Mouse (Mus musculus) c-Kit-positive CD71-negative TER-119-negative erythroid progenitor cells, embryonic 14.5 days (primary cell): ENCODE data around the gene Lrp10.

Experiments
- DNase-seq: peaks from one replicate; pipeline ENCODE4 v3.0.0-alpha.2; 2013; ENCODE audit warnings: low read depth

Gene Lrp10

DNA sequence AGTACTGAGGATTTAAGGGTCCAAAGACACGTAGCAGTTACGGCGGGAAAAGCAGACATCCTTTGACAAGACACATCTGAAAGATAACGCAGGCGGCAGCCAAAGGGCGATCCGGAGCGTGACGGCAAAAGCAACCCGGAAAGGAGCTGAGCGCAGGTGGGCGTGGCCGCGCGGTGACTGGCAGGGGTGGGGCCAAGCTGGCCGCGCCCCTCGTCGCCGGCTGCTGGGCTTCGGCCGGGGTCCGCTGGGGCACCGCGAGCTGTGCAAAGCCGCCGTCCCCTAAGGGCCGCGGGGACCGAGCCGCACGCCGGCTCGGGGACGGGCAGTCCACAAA, at the start of gene Lrp10:
Lrp10 (plus strand) TSS at position 179 of the 334 bp plus-strand sequence.
- peak; percentile 76 for DNase-seq

DNA sequence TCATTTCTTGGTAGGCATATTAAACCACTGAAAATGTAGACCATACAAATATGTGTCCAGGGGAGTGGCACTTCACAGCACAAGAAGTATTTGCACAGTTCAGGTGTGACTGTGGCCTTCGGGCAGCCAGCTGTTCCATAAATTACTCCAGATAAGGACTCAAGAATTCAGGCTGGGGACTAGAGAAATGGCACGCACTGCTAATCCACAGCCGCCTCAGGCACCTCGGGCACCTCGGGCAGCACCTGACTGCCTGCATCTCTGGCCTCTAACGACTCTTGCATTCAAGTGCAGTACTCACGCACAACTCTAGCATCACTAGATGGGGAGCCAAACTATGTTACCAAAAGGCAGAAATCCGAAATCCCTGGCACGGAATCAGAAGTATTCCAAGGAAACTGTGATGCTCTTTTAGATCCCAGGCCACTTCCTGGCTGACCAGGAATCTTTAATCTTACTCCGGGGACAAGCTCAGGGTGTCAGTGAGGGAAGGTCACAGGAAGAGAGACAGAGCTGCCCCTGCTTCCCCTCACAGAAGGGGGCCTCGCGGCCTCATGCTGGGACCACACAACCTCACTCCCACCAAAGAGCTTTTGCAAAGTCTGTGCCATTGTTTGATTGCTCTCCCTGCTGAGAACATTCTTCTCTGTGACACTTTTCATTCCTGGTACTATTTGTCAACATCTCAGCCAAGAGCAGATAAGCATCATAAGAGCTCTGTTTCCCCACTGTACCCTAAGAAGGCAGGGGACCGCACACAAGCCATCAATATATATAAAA, 48.5 kb upstream of the Lrp10 start:
- DNase-seq = no peak

DNA sequence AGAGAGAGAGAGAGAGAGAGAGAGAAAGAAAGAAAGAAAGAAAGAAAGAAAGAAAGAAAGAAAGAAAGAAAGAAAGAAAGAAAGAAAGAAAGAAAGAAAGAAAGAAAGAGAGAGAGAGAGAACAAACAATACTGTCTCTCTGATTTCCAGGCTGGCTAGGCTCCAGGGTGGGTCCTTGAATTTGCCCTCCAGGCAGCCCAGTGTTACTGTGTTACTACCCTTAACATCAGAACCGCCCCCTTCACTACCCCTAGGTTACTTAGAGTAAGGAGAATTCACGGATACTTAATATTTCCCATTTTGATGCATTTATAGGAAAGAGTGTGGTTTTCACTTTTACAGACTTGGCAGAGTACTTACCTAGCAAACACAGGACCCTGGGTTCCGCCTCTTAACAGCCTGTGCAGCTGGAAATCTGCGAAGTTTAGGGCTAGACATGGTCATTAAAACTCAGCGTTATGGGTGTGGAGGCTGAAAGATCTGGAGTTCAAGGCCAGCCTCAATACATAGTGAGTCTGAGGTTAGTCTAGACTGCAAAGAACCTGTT, 47.6 kb upstream of the Lrp10 start:
- DNase-seq = no peak

DNA sequence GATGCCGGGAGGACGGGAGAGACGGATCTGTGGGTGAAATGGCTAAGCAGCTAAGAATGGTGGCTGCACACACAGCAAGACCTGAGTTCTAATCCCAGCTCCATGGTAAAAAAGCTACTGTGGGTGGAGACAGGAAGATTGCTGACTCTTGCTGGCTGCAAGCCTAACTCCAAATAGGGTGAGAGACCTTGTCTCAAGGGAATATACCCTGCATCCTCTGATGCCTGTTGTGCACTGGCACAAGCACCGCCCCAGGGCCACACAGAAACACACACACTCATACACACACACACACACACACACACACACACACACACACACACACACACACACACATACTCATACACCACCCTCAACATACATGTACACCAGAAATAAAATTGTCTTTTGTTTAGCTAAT, 47.1 kb upstream of the Lrp10 start:
- no peak for DNase-seq

DNA sequence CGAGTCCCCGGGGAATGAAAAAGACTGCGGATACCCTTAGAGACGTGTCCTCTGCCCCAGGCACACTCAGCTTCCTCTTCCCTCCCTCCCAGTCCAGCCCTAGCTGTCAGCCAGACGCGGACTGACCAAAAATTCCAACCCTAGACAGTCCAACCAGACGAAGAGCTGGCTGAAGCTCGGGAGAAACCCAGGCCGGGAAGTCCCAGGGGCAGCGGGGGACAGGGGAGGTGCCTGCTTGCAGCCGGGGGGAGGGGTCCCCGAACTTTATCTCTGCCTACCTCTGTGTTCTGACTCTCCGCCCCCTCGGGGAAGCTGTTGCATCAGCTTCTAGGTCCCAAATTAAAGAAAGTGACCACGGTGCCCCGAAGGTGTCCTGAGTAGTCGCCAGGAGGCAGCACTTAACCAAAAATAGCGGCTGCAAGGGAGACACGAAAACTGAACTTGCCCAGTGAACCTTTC, 46.3 kb upstream of the Lrp10 start, which contains the start of gene Slc7a7:
Slc7a7 (minus strand) TSS at position 158 of the 459 bp plus-strand sequence.
- peak; percentile 70 for DNase-seq

DNA sequence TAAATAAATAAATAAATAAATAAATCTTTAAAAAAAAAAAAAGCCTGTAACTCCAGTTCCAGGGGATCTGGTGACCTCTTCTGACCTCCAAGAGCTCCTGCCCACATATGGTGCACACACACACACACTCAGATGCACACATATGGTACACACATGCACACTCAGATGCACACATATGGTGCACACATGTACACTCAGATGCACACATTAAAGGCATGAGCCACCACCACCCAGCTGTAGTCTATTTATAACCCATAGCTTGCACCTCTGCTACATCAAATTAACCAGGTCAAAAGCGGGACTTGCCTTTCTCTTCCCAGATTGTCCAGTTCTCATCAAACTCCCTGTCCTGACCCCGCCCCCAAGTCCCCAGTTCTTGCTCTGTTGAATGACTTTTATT, 42.9 kb upstream of the Lrp10 start:
- DNase-seq = no peak

DNA sequence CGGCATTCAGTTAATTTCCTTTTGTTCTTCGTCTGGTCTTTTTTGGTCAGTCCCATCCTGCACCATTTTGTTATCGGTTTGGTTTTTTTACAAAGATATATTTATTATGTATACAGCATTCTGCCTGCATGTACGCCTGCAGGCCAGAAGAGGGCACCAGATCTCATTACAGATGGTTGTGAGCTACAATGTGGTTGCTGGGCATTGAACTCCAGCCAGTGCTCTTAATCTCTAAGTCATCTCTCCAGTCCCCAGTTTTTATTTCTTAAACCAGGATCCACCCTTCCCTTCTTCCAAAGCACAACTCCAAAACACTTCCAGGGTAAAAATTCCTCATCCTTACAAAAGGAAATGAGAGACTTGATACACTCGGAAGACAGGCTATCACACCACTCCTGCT, 40.5 kb upstream of the Lrp10 start:
- DNase-seq = no peak

DNA sequence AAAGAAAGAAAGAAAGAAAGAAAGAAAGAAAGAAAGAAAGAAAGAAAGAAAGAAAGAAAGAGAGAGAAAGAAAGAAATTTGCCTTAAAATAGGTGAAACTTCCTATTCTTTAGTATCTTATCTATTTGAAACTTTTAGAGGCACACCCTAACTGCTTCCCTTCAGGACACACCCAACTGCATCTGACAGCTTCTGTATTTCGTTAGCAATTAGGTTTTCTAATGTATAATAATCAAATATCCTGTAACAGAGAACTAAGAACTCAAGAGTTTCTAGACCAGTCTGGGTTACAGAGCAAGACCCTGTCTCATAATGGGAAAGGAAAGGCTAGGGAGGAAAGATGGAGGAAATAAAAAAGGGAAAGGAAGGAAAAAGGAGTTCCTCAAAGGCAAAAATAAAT, 39.3 kb upstream of the Lrp10 start:
- DNase-seq = no peak

DNA sequence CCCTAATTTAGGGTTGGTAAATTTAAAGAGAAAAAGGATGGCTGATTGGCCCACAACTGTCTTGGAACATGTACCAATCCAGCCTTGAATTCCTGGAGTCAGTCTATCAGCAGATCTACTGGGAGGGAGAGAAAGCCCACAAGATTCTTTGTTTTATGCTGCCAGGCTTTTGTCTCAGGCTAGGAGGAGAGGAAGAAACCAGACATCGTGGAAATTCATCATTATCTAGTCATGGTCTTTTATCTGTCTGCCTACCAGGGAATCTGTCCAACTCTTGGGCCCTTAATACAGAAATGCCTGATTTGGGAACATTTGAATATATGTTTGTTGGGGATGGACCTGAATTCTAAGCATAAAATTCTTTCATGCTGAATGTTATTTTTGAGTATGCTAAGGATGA, 38.4 kb upstream of the Lrp10 start:
- no peak for DNase-seq

DNA sequence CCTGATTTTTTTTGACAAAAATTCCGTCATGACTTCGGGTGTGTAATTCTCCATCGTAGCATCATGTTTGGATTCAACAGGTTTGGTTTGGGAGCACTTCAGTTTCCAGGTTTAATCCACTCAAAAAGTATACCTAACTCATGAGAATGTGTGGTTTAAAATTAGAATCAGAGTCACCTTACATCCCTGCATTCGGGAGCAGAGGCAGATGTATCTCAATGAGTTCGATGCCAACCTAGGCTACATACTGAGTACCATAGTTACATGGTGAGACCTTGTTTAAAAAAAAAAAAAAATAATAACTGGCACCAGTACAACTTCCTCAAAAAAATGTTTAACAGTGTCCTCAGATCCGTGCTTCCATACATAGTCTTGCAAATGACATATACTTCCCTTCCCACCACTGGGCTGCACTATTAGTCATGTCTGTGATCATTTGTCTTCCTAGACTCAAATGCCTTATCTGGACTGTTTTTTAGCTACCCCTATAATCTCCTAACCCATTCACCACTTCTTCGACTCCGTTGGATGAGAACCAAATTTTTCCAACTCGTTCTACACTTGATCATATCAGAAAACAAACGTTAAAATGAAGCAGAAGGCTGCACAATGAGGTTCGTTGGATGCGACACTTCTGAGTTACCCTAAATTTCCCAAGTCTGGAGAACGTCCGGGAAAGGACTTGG, 37.8 kb upstream of the Lrp10 start:
- no peak for DNase-seq

DNA sequence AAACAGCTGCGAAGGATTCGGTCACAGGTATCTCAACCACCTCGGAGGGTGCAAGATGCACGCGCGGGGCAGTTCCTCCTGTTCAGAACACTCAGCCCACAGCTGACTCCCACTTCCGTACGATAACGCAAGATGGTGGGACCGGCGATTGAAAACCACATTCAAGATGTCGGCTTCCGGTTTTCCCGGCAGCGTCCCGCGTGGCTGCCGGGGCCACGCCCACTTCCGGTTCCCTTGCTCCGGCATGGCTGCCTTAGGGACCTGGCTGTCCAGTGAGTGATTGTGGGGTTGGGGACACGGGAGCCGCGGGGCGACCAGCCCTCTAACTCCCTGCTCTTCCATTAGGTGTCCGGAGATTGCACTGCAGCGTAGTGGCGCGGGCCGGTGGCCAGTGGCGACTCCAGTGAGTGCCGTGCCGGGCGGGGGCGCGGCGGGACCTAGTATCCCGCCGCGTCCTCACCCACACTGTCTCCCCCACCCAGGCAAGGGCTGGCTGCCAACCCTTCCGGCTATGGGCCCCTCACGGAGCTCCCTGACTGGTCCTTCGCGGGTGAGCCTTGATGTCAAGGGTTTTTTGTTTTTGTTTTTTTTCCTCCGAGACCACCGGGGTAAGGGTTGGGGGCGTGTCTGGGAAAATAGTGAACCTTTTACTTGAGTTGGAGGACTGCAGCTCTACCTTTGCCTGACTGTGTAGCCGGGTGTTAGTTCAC, 37.1 kb upstream of the Lrp10 start, which contains the start of gene Mrpl52:
Mrpl52 (plus strand) TSS at position 221 of the 710 bp plus-strand sequence.
- no peak for DNase-seq

DNA sequence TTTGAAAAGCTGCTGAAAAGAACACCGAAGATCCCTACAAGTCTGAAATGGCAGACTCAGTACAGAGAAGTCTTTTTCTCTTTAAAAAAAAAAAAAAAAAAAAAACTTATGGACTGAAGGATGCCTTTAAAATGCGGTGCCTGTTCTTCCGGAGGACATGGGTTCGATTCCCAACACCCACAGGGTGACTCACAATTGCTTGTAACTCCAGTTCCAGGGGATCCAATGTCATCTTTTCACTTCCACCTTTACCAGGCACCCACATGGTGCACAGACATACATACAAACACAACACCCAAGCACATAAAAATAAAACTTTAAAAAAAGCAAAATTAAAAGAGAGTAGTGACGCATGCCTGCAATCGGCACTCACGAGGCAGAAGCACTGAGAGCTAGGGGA, 36.2 kb upstream of the Lrp10 start:
- no peak for DNase-seq

DNA sequence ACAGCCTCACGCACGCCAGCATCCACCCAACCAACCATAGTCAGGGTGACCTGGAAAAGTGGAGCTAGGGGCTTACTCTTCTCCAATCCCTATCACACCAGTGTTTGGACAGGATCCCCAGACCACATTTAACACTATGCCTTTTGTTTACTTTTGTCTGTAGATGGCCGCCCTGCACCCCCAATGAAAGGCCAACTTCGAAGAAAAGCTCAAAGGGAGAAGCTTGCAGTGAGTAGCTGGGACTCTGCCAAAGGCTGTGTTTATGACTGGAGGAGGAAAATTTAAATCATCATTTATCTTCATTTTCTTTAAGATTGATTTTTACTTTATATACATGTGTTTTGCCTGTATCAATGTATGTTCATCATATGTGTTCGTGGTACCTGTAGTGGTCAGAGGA, 35.5 kb upstream of the Lrp10 start:
- no peak for DNase-seq

DNA sequence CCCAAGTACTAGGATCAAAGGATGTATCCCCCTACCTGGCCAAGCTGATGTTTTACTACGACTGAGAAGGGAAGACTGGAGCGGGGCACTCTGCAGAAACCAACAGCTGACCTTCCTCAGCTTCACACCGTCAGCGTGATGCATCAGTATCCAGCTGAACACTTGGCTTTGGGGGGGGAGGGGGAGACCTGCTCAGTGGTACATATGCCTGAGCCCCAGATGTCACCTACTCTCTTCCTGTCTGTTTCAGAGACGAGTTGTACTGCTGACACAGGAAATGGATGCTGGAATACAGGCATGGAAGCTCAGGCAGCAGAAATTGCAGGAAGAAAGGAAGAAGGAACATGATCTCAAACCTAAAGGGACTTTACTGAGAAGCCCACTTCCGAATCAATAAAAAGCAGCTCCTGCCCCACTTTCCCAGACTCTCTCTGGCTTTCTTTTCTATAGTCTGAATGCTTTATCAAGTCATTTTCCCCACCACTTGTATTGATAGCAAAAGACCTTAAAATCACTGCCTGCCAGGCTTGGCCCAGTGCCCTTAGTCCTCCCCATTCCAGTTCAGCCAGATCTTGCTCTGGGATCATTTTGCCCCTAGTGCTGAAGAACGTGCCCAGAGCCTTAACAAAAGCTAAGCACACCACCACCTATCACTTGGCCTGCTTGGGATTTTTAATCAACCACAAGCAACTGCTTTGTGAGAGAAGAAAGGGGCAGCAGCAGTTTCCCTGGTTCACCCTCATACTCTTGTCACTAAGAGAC, 34.4 kb upstream of the Lrp10 start:
- no peak for DNase-seq

DNA sequence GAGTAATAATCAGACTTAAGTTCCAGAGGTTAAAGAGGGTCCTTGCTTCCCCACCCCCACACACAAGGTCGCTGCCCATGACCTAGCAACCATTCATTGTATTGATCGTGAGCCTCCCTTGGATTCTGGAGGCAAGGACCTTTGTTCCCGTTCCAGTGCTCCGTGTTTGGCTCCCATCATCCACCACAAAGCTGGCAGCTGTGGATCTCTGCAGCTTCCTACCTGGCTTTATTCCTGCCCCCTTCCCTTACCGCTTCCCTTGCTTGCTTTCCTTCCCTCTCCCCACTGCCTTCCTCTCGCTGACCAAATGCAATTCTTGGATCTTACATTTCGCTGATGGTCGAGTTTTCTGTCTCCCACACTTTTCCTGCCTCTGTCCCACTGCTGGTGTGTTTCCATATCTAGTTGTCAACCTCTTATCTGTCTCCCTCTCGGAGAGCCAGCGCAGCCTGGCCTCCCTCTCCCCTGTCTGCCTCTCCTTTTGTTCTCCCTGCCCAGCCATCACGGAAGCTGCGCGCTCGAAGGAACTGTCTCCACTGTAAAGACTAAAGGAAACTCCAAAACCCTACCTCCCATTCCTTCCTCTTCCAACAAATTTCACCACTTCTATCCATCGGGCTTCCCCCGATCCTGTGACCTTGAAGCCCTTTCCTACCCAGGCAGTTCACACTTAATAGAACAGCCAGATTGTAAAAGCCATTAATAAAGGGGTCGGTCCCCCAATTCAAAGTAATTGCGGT, 33.4 kb upstream of the Lrp10 start:
- DNase-seq = no peak

DNA sequence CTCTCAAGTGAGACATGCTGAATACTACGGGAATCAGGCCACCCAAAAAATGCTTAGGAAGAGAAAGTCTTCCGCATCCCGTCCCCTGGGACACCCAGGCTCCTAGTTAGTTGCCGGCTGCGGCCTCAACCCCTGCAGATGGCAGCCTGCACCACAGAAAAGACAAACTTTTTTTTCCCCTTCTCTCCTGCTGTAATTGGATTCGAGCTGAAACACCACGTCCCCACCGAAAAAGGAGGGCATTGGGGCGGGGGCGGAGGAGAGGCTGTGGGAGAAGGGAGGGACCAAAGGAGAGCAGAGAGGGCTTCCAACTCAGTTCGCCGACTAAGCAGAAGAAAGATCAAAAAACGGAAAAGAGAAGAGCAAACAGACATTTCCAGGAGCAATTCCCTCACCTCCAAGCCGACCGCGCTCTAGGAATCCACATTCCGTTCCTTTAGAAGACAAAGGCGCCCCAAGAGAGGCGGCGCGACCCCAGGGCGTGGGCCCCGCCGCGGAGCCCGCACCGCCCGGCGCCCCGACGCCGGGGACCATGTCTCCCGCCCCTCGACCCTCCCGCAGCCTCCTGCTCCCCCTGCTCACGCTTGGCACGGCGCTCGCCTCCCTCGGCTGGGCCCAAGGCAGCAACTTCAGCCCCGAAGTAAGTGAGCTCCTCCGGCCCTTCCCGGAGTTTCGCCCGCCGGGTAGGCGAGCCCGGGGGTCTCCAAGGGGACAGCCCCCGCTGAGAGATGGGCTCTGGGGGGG, 32.4 kb upstream of the Lrp10 start, which contains the start of gene Mmp14:
Mmp14 (plus strand) TSS at position 279 of the 744 bp plus-strand sequence.
- DNase-seq = no peak

DNA sequence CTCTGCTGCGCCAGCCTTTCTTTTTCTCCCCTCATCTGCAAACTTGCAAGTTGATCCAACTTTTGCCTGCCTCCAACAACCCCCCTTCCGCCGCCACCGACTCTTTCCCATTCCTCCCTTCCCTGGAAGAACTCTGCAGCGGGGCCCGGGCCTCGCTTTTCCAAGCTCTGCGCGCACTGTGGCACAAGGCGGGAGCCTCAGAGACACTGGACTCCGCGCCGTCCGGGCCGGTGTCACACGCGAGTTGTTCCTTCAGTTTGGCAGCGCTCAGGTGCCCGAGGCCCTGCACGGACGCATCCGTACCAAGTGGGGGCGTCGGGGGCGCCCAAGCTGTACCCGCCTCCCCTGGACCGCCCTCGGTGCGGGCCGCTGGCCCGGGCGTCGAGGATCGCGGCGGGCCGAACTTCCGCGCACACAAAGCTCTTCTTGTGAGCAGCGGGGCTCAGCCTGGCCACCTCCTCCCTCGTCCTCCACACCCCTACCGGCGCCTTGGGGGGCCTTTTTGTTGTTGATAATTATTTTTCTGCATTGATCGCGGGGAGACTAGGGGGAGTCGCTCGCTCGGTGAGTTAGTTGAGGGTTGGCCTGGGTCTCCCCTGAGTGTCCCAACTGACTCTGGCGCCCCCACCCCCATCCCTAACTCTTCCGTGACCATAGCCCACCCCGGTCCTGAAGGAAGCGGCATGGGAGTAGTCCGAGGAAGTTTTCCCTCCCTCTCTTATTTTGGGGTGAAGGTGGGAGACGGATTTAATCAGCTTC, 31.7 kb upstream of the Lrp10 start:
- DNase-seq = no peak

DNA sequence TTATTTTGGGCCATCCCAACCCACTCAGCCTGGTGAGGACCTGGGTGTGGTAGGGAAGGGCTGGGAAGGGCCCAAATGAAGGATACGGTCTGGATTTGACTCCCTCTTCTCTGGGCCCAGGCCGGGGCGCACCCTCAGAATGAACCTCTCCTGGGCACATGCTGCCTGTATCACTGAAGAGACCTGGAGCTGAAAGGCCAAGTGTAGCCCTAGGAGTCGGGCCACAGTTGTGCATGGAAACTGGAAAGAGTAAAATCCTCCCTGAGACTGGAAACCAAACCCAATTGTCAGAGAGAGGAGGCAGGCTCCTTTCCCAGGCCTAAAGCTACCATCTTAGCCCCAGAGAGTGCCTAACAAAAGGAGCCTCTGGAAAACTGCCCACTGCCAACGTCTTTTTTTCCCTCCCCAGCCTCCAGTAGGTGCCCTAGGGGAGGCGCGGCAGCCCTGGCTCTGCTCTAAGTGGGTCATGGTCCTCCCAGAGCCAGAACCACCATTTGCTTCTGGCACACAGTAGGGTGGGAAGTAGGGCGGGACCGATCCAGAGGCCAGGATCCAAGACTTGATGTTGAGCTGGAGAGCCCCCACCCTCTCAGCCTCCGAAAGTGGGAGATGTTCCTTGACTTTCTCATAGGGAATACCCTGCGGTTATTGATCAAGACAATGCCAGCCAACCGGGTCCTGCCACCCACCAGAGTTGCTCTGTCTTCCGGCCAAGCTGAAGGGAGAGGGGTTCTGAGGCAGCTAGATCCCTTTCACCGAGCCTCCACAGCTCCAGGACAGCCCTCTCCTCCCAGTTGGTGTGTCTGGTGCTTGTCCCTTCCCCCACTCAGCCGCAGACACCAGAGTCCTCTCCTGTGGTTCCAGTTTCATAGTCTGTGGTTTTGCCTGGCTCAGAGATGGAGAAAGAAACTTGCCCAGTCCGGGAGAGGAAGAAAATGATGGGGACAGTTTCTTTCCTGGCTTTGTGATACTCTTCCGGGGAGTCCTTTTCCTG, 30.8 kb upstream of the Lrp10 start:
- DNase-seq = no peak
